Mouse (Mus musculus) G1E (cell line): Measurements from ENCODE around the gene Isoc2b.

Source experiments
- CTCF ChIP-seq: IDR thresholded peaks from 2 replicates; pipeline ENCODE4 v1.5.1; 2012; ENCODE audit warnings: low read depth, low read length, inconsistent platforms, mixed read lengths
- GATA1 ChIP-seq: IDR thresholded peaks from 2 replicates; pipeline ENCODE4 v1.6.1; 2012; ENCODE audit warnings: borderline replicate concordance, low read length, inconsistent platforms, mixed read lengths
- GATA2 ChIP-seq: IDR thresholded peaks from 2 replicates; pipeline ENCODE4 v1.6.1; 2012; ENCODE audit warnings: low read depth, low read length, inconsistent platforms, borderline replicate concordance
- POLR2AphosphoS5 ChIP-seq: IDR thresholded peaks from 2 replicates; pipeline ENCODE4 v1.6.1; 2012; ENCODE audit warnings: low read depth, low read length, inconsistent platforms; ENCODE audit not compliant: insufficient replicate concordance
- TAL1 ChIP-seq: conservative IDR thresholded peaks from 2 replicates; pipeline ENCODE4 v1.6.1; 2012; ENCODE audit warnings: low read depth, low read length, inconsistent platforms, mixed read lengths

DNA sequence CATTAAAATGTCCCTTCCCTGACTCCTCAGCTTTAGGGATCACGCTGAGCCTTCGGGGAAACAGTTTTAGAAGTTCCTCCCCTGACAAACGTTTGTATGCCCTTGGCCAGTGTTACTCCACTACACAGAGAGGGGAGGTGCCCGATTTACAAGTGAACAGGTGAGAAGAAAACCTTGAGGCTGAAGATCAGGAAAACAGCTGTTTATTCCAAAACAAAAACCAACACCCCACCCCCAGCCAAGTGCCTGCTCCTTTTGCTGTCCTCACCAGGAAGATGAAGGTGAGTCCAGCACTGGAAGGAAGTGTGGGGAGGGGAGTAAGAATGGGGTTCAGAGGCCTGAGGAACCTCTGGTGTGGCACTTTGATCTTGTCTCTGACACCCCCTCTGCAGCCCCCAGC is 44.7 kb downstream of the Isoc2b start:
- TF ChIP-seq CTCF = no peak
- TF ChIP-seq TAL1 = no peak
- TF ChIP-seq GATA1 = no peak
- no peak for TF ChIP-seq POLR2AphosphoS5
- no peak for TF ChIP-seq GATA2
